Mouse (Mus musculus): ENCODE measurements at regions not wholly inside any gene's neighbourhood (a gene's known extent, or its start where the extent isn't known, plus 50 kb on each side); places are given as distances from the start of the nearest gene placed in this dataset.

- DNase-seq (ENCODE audit: low read depth, low spot score), result no peak
Observed at GRCm38 (mm10) chr13:63757061-63757460, 58.0 kb upstream of the Ercc6l2 start.

- no peak for DNase-seq (ENCODE audit: low read depth, low spot score)
Observed at GRCm38 (mm10) chr13:63761542-63761941, 53.5 kb upstream of the Ercc6l2 start.

Data from forelimb bud, embryonic 11.5 days (tissue).